Comparison of ENCODE assay signal across 29 mouse cellular contexts in genomic region chr3:23907682-23908081, GRCm38 (mm10).
"Had no signal": no experiment of that assay in that cellular context is flagged by ENCODE, and none has a peak within 500 bp of the region (broad histone marks: within the 10 kb centered on the region; RNA-seq: fewer than 3 reads in every experiment).

No protein-coding gene starts in this region.

- DNase-seq: layer of hippocampus, postnatal 36 days; left cerebral cortex, postnatal 4 days; liver; liver, embryonic 13.5 days; liver, postnatal 0 days; lung, adult 18-20 months; lung, adult 2 months; lung, postnatal 10 days; lung, postnatal 14 days; lung, postnatal 36 days; lung, postnatal 4 days had no signal

- H3K4me2 ChIP-seq: limb, embryonic 12.5 days; limb, embryonic 13.5 days; limb, embryonic 15.5 days; liver, embryonic 11.5 days; liver, embryonic 12.5 days; liver, embryonic 13.5 days; liver, embryonic 15.5 days; lung, embryonic 14.5 days; lung, embryonic 15.5 days; midbrain, embryonic 15.5 days; neural tube, embryonic 12.5 days had no signal

- ATAC-seq: liver, embryonic 12.5 days; liver, postnatal 0 days; lung, postnatal 0 days; midbrain, embryonic 15.5 days; midbrain, embryonic 16.5 days had no signal

- H3K9me3 ChIP-seq: limb, embryonic 10.5 days; limb, embryonic 13.5 days; limb, embryonic 15.5 days; liver, embryonic 12.5 days; liver, embryonic 13.5 days; liver, embryonic 15.5 days; megakaryocyte, embryonic 14.5 days; midbrain, embryonic 15.5 days; neural tube, embryonic 12.5 days had no signal

- H3K4me1 ChIP-seq: limb, embryonic 10.5 days; limb, embryonic 12.5 days; limb, embryonic 13.5 days; limb, embryonic 15.5 days; liver, embryonic 12.5 days; liver, embryonic 13.5 days; liver, embryonic 15.5 days; lung, embryonic 15.5 days; megakaryocyte, embryonic 14.5 days; midbrain, embryonic 15.5 days; neural tube, embryonic 12.5 days had no signal

- H3K27me3 ChIP-seq: limb, embryonic 12.5 days; limb, embryonic 13.5 days; limb, embryonic 15.5 days; liver, embryonic 12.5 days; liver, embryonic 13.5 days; liver, embryonic 15.5 days; lung, embryonic 15.5 days; megakaryocyte, embryonic 14.5 days; midbrain, embryonic 15.5 days; neural tube, embryonic 12.5 days had no signal

- H3K36me3 ChIP-seq: limb, embryonic 10.5 days; limb, embryonic 12.5 days; limb, embryonic 13.5 days; limb, embryonic 15.5 days; liver, embryonic 12.5 days; liver, embryonic 13.5 days; liver, embryonic 15.5 days; lung, embryonic 15.5 days; midbrain, embryonic 15.5 days; neural tube, embryonic 12.5 days had no signal

- H3K27ac ChIP-seq: left cerebral cortex, adult 2 months; limb, embryonic 10.5 days; limb, embryonic 12.5 days; limb, embryonic 13.5 days; limb, embryonic 15.5 days; liver, embryonic 12.5 days; liver, embryonic 13.5 days; liver, embryonic 14.5 days; liver, embryonic 15.5 days; lung, embryonic 15.5 days; macrophage; midbrain, embryonic 15.5 days; neural tube, embryonic 12.5 days had no signal

- H3K4me3 ChIP-seq: left cerebral cortex, adult 2 months; limb, embryonic 10.5 days; limb, embryonic 12.5 days; limb, embryonic 13.5 days; limb, embryonic 15.5 days; liver, embryonic 12.5 days; liver, embryonic 13.5 days; liver, embryonic 15.5 days; lung, embryonic 15.5 days; megakaryocyte, embryonic 14.5 days; midbrain, embryonic 15.5 days; myocyte; neural tube, embryonic 12.5 days had no signal

- H3K9ac ChIP-seq: limb, embryonic 12.5 days; limb, embryonic 13.5 days; limb, embryonic 15.5 days; liver, embryonic 12.5 days; liver, embryonic 13.5 days; liver, embryonic 14.5 days; liver, embryonic 15.5 days; liver, postnatal 0 days; lung, embryonic 14.5 days; lung, embryonic 15.5 days; midbrain, embryonic 15.5 days; neural tube, embryonic 12.5 days had no signal
